Mouse (Mus musculus): ENCODE data around the gene Stub1. TPM values are rescaled to one million over a fixed set of nuclear protein-coding genes. Genes with fewer than 3 reads are reported as not detected.

The Stub1 gene
- total RNA-seq, 2 experiments from 2014 or later, result 160 to 166 TPM

DNA sequence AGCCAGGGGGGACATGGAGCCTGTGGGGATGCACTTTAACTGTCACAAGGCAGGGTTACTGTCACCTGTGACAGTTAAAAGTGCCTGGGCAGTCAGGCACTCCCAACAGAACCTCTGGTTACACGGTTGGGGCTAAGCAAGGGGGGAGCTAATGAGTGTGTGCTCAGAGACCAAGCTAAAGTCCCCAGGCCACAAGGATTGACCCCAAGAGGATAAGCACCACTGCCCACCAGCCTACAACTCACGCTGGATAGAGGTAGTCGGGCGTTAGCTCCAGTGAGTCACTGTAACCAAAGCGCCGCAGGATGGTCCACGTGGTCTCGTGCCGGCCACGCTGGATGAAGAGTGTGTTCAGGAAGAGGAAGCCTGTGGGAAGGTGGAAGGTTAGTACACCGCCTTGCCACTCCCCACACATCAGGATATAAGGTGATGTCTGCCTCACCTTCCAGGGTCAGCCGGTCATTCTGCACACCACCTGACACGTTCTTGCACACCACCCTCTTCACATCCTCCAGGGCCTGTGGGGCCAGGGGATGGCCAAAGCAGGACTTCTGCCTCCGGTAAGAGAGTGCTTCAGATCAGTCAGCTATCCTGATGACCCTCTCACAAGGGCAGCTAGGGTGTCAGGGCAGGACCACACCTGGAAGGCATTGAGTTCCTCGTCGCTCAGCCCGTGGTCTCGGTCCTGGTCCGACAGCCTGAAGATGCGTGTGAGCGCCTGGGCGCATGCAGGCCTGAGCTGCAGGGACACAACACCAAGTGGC is 8.1 kb upstream of the Stub1 start, which contains the start of gene Gm20683:
Gm20683 (minus strand) TSS at position 647 of the 764 bp plus-strand sequence.
- no peak for DNase-seq (ENCODE audit: low spot score in 2 of 2)
- intact Hi-C loops (cut with DNase I), result no loop called here

DNA sequence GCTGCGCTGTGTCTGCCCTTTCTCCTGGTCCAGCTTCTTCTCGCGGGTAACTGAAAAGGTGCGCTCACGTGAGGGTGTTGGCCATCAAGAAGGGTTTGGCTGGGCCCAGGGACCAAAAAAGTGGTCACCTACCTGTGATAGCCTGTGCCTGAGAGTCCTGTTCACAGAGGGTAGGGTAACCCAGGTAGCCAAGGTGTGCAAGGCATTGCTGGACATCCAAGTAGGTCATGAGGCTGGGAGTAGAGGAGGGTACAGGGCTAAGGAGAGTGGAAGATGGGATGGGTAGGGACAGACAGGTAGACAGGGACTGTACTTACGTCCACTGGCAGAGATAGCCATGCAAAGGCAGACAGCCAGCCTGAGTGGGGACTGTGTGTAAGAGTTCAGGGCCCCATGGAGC is 7.3 kb upstream of the Stub1 start:
- no peak for DNase-seq (ENCODE audit: low spot score in 2 of 2)
- intact Hi-C loops (cut with DNase I), result no loop called here

DNA sequence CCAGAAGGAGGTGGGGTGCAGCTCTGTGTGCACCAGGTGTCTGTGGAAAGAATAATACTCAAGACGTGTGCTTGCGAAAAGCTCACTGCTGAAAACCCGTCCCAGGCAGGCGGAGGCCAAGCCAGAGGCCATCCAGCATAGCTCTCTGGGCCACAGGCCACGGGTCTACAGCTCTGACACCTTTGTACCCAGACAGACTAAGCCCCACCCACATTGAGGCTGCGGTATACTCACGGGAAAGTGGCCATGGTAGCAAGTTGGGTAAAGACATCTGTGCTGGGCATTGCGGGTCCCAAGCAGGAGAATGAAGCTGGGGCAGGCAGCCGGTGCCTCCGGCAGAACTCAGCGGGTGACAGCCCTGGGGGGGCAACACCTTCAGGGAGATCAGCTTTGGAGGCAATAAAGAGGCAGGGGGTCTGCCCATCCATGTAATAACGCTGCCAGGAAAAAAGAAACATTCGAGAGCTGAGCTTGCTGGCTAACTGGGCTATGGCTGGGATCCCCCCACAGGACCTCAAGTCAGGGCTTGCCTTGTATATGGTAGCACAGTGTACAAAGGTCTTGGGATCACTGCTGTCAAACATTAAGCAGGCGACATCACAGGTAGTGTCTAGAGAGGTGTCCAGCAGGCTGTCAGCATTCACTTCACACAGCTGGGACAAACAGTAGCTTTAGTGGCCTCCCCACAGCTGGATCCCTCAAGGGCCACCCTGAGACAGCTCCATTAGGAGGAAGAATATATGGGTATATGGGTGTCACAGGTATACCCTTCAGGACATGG is 6.4 kb upstream of the Stub1 start:
- no peak for DNase-seq (ENCODE audit: low spot score in 2 of 2)
- intact Hi-C loops (cut with DNase I), result no loop called here

DNA sequence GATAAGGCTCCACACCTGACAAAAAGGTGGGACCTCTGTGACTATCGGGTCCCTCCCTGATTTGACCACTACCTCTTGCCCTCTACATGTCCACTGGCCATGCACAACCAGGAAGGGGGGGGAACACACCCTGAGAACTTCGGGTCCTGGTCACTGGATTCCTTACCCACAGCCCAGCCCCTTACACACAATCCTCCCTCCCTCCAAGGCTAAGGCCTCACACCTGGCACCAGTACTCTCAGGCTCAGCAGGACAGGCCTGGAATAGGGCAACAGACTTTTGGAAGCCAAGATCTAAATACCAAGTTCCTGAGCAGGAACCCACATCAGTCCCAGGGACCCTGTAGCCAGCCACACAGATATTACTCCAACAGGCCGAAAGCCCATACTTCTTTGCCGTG is 5.7 kb upstream of the Stub1 start:
- intact Hi-C loops (cut with DNase I), result no loop called here
- DNase-seq (ENCODE audit: low spot score in 2 of 2), result no peak

DNA sequence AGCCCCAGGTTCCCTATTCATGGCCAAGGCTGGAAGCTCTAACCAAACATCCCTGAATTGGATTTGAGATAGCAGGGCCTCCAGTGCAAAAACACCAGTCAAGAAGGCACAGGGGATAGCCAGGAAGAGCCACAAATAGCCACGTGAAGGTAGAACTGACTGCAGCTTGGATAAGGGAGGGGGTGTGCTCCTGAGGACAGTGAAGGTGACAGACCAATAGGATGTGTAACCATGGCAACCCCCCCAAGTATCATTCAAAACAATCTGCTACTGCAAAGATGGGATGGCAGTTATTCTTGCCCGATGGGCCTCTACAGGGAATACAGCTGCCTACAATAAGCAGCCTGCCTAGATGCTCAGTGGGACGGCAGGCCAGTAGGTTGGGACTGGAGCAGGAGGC is 4.3 kb upstream of the Stub1 start:
- DNase-seq (ENCODE audit: low spot score in 2 of 2), result peak in 1 of 2 experiments; percentile 67
- intact Hi-C loops (cut with DNase I), result no loop called here

DNA sequence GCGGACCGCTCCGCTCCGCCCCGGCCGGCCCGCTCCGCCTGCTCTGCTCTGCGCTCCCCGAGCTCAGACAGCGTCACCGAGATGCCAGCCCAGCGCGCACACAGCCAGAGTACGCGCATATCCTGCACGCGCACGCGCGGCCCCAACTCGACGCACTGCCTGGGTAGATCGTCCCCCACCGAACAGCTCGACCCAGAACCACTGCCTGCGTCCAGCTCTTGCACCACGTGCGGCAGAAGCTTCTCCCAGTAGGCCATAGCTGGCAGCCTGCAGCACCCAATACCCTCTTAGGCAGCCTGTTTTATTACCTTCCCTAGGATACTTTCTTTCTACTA is 3.8 kb upstream of the Stub1 start, which contains the start of gene Rhbdl1:
Rhbdl1 (minus strand) TSS at position 220 of the 335 bp plus-strand sequence.
- peak; percentile 90 to 93 for DNase-seq (ENCODE audit: low spot score in 2 of 2)
- intact Hi-C loops (cut with DNase I), result no loop called here

DNA sequence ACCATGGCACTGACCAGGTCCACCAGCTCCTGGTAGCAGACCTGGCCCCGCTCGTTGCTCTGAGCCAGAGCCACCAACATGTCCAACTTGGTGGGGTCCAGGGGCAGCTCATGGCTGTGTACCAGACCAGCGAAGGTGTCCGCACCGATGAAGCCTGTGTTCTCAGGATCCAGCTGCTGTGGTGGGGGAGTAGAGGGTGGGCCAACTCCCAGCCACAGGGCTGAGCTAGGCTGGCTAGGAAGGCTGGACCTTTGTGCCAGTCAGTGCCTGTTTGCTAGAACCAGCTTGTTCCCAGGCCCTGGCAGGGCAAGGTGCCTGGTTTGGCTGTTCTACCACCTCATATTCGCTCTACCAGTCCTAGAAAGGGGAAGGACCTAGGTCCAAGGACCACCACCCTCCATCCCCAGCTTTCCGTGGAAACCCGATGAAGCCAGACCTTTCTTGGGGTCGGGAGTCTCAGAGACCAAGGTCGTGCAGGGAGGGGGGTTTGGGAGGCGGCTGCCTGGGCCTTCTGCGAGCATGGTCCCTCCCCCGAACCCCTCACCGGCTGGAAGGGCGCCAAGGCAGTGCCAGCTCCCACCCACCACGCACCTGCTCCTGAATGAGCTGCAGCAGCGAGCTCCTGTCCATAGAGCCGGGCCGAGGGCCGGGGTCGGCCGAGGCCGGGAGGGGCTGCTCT is 3.3 kb upstream of the Stub1 start:
- no peak for DNase-seq (ENCODE audit: low spot score in 2 of 2)
- intact Hi-C loops (cut with DNase I), result no loop called here

DNA sequence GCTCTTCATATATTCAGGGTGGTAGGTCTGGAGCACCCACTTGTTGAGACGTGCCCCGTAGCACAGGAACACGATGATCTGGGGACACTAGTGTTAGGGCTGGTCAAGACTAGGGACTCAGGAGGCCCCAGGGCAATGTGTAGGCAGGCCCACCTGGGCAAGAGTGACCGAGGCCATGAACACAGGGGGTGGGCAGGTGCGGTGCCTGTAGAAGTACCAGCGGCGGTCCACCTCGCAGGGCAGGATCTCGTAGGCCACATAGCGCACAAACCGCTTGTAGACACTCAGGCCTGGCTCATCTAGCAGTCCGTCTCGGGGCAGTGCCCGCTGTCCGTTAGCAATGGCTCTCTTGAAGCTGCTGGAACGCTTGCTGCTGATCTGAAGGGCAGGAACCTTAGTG is 2.6 kb upstream of the Stub1 start:
- intact Hi-C loops (cut with DNase I), result no loop called here
- no peak for DNase-seq (ENCODE audit: low spot score in 2 of 2)

DNA sequence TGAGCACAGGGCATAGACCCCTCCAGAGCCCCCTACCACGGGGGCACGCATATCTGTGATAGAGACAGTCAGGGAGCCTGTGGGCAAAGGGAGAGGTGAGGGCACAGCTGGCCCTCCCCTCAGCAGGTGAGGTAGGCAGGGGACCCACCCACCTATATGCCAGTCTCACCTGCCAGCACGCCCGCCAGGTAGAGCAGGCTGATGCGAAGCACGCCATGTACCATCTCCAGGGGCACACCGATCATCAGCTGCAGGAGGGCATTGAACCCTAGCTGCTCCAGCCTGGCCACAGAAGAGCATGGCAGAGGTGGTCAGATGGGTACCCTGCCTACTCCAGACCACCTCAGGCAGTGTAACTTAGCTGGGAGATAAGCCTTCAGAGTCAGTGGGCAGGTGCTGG is 2.1 kb upstream of the Stub1 start:
- intact Hi-C loops (cut with DNase I), result no loop called here
- no peak for DNase-seq (ENCODE audit: low spot score in 2 of 2)

DNA sequence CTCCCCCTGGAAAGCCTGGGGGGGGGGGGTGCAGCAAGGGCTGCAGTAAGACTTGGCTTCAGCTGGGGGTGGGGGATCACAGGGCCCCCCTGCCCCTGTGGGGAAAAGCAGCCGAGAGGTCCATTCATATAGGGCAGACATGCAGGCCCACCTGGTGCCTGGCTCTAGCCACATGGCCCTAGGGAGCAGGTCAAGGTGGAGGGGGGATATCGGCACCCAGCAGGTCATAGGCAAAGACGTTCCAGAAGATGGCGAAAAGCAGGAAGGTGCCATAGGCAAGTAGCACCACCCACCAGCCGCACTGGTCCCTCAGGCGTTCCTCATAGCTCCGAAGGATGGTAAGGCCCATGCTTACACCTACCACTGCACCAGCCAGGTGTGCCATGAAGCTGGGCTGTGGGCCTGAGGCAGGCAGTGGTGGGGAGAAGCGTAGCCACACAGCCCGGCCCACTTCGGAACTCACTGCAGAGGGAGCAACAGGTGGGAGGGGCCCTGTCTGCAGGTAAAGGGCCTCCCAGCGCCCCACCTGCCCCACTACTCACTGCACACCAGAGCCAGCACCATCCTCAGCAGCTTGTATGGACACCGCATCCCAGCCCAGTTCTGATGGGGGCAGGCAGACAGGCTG is 1.5 kb upstream of the Stub1 start:
- no peak for DNase-seq (ENCODE audit: low spot score in 2 of 2)
- intact Hi-C loops (cut with DNase I), result no loop called here

DNA sequence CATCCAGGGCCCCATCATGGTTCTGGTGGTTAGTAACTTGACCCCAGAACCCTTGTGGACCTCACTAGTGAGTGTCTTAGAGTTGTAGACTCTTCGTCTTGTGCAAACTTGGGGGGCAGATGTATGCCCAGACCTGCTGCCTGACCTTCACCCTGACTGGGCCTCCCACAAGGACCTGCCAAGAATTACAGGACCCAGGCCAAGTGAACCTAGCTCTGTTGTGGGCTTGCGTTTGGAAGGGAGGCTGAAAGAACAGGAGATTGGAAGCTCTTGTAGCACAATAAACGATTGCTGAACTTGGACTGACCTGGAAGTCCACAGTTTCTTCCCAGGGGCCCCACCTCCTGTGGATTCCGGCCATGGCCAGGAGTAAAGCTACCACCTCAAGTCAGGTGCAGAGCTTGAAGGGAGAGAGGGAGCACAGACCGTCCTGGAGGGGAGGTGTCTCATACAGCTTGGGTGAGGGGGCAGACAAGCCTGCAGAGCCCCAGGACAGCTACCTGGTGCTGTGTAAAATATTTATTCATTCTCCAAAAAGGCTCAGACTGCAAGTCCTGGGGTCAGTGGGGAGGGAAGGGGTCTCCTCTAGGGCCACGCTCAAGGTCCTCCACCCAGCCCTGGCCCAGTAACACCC is 874 bp upstream of the Stub1 start:
- DNase-seq (ENCODE audit: low spot score in 2 of 2), result no peak
- intact Hi-C loops (cut with DNase I), result loop anchor here (1.0 kb wide), 1 partner anchor 41 kb away; the partner anchor contains the start of gene Mettl26

DNA sequence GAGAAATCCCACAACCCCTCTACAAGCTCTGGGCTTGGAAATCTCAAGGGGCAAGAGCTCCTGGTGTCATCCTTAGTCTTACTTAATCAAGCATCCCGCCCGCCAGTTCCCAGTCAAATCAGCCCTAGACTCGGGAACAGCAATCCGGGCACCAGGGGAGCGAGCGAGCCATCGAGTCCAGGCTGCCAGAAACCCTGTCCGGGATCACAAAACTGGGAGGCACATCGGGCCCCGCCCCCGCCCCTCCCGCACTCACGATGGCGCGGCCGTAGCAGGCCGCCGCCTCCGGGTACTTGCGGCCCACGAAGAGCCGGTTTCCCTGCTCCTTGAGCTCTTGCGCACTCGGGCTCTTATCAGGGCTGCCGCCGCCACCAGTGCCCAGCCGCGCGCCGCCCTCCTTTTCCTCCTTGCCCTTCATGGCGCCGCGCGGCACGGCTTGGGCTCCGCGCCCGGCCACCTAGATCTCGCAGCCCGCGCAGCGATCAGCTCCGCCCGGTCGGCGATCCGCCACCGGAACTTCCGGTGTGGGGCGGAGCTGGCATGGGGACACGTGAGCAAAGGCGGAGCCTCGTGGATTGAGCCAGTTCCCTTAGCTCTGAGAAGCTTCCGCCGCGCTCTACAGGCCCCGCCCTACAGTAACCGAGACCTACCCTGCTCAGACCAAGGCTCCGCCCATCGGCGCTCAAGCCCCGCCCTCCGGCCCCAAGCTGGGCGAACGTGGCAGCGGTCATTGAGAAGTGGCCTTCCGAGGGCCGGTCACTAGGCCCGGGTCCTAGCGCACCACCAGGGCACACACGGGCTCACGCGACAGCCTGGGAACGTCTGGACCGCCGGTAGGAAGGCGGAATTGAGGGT is 541 bp downstream of the Stub1 start:
- intact Hi-C loops (cut with DNase I), result loop anchor here (1.0 kb wide), 1 partner anchor 43 kb away; the partner anchor contains the start of gene Mettl26

DNA sequence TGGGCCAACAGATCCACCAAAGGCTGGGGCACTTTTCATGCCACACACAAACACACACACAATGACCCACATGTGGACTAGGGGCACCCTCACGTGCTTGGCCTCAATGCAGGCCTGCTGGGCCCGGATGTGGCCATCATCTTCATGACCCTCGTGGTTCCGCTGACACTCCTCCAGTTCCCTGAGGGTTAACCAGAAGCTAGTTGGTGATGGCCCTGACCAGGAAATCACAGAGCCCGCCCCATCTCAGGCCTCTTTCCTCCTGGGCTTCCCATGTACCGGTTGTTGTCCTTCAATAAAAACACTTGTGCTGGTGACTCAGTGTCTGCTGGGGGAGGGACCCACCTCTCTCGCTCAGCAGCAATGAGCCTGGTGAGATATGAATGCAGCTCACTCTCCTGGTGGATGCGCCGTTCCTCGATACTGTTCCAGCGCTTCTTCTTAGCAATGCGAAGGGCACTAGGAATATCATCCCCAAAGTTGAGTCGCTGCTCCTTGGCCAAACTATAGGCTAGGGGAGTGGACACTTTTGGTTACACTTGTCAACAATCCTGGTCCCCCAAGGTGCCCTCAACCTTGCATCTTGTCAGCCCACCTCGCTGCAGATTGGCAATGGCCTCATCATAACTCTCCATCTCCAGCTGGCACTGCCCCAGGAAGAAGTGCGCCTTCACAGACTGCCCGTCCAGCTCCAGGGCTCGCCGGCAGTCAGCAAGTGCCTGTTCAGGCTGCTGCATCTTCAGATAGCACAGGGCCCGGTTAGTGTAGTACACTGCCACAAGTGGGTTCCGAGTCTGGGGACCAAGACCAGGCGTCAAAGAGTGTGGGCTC is 1.5 kb downstream of the Stub1 start:
- intact Hi-C loops (cut with DNase I), result no loop called here
- no peak for DNase-seq (ENCODE audit: low spot score in 2 of 2)

More for the DNA sequence above, 541 bp downstream of the Stub1 start:
- peak; percentile 98 to 99 for DNase-seq (ENCODE audit: low spot score in 2 of 2)

DNA sequence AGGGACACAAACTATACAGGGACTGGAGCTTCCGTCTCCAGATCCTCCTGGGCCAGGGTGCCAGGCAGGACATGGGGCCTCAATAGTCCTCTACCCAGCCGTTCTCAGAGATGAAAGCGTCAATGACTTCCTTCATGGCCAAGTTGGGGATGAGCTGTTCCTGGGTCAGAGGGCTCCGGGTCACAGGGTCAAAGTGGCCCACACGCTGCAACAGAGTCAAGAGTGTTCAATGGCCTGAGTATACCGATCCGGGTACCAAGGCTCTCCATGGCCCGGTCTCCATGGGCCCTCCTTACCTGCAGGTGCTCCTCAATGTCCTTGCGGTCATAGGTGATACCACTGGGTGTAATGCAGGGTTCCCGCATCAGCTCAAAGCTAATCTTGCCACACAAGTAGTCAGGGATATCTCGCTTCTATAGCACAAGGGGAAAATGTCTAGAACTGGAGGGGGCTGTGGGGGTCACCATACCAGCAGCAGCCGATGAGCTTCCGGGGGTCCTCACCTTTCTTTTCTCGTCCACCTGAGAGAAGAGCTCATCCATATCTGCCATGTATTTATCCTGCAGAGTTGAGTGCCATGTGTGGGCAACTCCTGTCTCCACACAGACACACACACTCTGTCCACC is 2.3 kb downstream of the Stub1 start:
- intact Hi-C loops (cut with DNase I), result no loop called here
- no peak for DNase-seq (ENCODE audit: low spot score in 2 of 2)

DNA sequence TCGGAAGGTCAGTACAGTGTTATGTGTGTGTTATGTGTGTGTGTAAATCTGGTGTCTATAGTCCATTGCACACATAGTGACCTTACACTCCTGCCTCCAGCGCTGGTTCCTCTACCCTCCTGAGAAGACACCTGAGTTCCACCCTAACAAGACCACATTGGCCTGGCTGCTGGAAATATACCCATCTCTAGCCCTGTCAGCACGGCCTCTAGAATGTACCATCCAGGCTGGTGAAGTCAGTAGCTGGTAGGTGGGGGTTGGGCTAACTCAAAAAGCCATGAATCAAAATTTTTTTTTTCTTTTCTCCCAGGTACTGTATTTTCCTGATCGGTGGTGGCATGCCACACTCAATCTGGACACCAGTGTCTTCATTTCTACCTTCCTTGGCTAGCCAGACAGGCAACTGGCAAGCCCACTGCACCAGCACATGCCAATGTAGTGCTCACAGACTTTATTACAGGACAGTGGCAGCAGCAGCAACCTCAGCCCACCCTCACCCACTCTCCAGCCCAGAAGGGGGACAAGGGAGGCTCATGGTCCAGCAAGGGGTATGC is 2.9 kb downstream of the Stub1 start:
- DNase-seq (ENCODE audit: low spot score in 2 of 2), result no peak
- intact Hi-C loops (cut with DNase I), result no loop called here

DNA sequence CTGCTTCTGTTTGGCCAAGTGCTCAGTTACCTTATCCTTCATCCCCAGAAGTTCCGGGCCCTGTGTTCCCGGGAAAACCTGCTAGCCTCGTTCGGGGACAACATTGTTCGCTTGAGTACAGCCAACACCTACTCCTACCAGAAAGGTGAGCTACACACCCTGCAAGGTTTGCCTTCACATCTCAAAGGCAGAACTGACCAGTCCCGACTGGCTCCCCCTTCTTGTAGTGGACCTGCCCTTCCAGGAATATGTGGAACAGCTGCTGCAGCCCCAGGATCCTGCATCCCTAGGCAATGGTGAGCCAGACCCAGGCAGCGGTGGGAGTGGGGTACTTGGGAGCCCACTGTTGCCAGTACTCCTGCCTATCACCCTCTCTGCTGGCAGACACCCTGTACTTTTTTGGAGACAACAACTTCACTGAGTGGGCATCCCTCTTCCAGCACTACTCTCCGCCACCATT is 3.6 kb downstream of the Stub1 start:
- no peak for DNase-seq (ENCODE audit: low spot score in 2 of 2)
- intact Hi-C loops (cut with DNase I), result no loop called here
